Comparison of ENCODE assay signal across 9 mouse cellular contexts in genomic region chr4:22498102-22498957, GRCm38 (mm10). TPM values are rescaled to one million over a fixed set of nuclear protein-coding genes. Genes with fewer than 3 reads are reported as not detected.
A peak's percentile ranks its signal among the peaks of the same experiment; 100 is the strongest.
DNase-seq lines count a peak whose midpoint lies in the region; ATAC-seq and TF ChIP-seq lines count a peak whose summit lies in the region.
"Had no signal": no experiment of that assay in that cellular context is flagged by ENCODE, and none has a peak within 500 bp of the region (broad histone marks: within the 10 kb centered on the region; RNA-seq: fewer than 3 reads in every experiment).

No protein-coding gene starts in this region.

- H3K36me3 ChIP-seq in lung, embryonic 14.5 days (ENCODE audit: insufficient read depth), result no peaks in the 10 kb centered on the region
- no peaks in the 10 kb centered on the region for H3K36me3 ChIP-seq in hindbrain, postnatal 0 days (ENCODE audit: insufficient read depth, low read length)
- no peaks in the 10 kb centered on the region for H3K36me3 ChIP-seq in midbrain, embryonic 16.5 days (ENCODE audit: control insufficient read depth, insufficient read depth, low read length)

- peaks cover 69% of the 10 kb centered on the region for H3K27me3 ChIP-seq in lung, embryonic 14.5 days (ENCODE audit: insufficient read depth, low read length)
- peaks cover 4% of the 10 kb centered on the region; the same call in 1 of the 2 replicates for H3K27me3 ChIP-seq in hindbrain, postnatal 0 days (ENCODE audit: insufficient read depth, low read length)
- no peaks in the 10 kb centered on the region for H3K27me3 ChIP-seq in midbrain, embryonic 16.5 days (ENCODE audit: control insufficient read depth, insufficient read depth, low read depth, low read length)

- no peak overlapping the region for H3K27ac ChIP-seq in lung, embryonic 14.5 days (ENCODE audit: low read depth)
- peak overlapping the region; percentile 83 for H3K27ac ChIP-seq in hindbrain, postnatal 0 days
- peak overlapping the region; percentile 81 for H3K27ac ChIP-seq in midbrain, embryonic 16.5 days (ENCODE audit: low read length)

- WGBS in lung, embryonic 14.5 days, result under 1% methylated on average over 43 of the region's 45 CpGs
- under 1% methylated on average over 45 of the region's 45 CpGs for WGBS in hindbrain, postnatal 0 days
- under 1% methylated on average over 45 of the region's 45 CpGs for WGBS in midbrain, embryonic 16.5 days

- H3K9me3 ChIP-seq in lung, embryonic 14.5 days (ENCODE audit: low read depth, low read length), result no peaks in the 10 kb centered on the region
- H3K9me3 ChIP-seq in hindbrain, postnatal 0 days (ENCODE audit: low read length), result no peaks in the 10 kb centered on the region
- no peaks in the 10 kb centered on the region for H3K9me3 ChIP-seq in midbrain, embryonic 16.5 days (replicated peaks; ENCODE audit: control insufficient read depth, low read length, poor library complexity, severe bottlenecking)

- peak overlapping the region; percentile 45 for H3K4me2 ChIP-seq in lung, embryonic 14.5 days
- H3K4me2 ChIP-seq in hindbrain, postnatal 0 days (ENCODE audit: low read depth, low read length), result peak overlapping the region; percentile 93
- H3K4me2 ChIP-seq in midbrain, embryonic 16.5 days (ENCODE audit: low read length), result peak overlapping the region; percentile 94

- peak overlapping the region; percentile 11 for H3K4me3 ChIP-seq in lung, embryonic 14.5 days (ENCODE audit: low read depth, low read length)
- H3K4me3 ChIP-seq in hindbrain, postnatal 0 days (ENCODE audit: low read length), result peak overlapping the region; percentile 49
- H3K4me3 ChIP-seq in midbrain, embryonic 16.5 days (ENCODE audit: low read depth, low read length), result peak overlapping the region; percentile 58

- no peak for TF ChIP-seq CTCF in lung, embryonic 14.5 days (IDR thresholded peaks at IDR 0.05; ENCODE audit: low read depth)
- TF ChIP-seq CTCF in hindbrain, postnatal 0 days (IDR thresholded peaks at IDR 0.05; ENCODE audit: low read depth), result peak; percentile 41

- DNase-seq in adrenal gland, adult 2 months, result peak; percentile 10
- no peak for DNase-seq in adrenal gland, postnatal 10 days
- DNase-seq in lung, embryonic 14.5 days, result no peak
- DNase-seq in lung, postnatal 10 days, result no peak
- DNase-seq in hindbrain, postnatal 0 days (ENCODE audit: low spot score), result peak; percentile 58
- no peak for DNase-seq in adrenal gland, adult 18-20 months (ENCODE audit: low spot score in 2 of 2)
- DNase-seq in testis, postnatal 14 days (ENCODE audit: low spot score), result no peak

- H3K4me1 ChIP-seq in lung, embryonic 14.5 days (ENCODE audit: insufficient read depth), result 0 out of 2 replicates have a peak, but pooled peaks cover 3% of the 10 kb centered on the region
- no peaks in the 10 kb centered on the region for H3K4me1 ChIP-seq in hindbrain, postnatal 0 days (ENCODE audit: insufficient read depth, low read length)
- H3K4me1 ChIP-seq in midbrain, embryonic 16.5 days (ENCODE audit: control insufficient read depth, insufficient read depth, low read length), result peaks cover 32% of the 10 kb centered on the region

- peak; percentile 47 for ATAC-seq in lung, embryonic 14.5 days (ENCODE audit: insufficient read depth)
- ATAC-seq in hindbrain, postnatal 0 days, result peak; percentile 28; the same call in 1 of the 2 replicates
- peak; percentile 61 for ATAC-seq in midbrain, embryonic 16.5 days

- no peak overlapping the region for H3K9ac ChIP-seq in lung, embryonic 14.5 days
- H3K9ac ChIP-seq in hindbrain, postnatal 0 days (replicated peaks; ENCODE audit: low read length), result peak overlapping the region; percentile 54
- peak overlapping the region; percentile 68 for H3K9ac ChIP-seq in midbrain, embryonic 16.5 days (ENCODE audit: low read depth, low read length)

RNA-seq across cellular contexts. Expression of gene Pou3f2, which starts 10.2 kb away (rescaled TPM):
- total RNA-seq in adrenal gland, adult 2 months (2021), result under 1 TPM in 1 of 2 experiments, not detected in 1; 0.07 TPM
- 0.07 TPM in 1 of 2 replicates, not detected in the other for polyA plus RNA-seq in adrenal gland, adult 2 months (2012; rRNA removed)
- under 1 TPM; 0.09 to 0.21 TPM for total RNA-seq in adrenal gland, postnatal 10 days (2021)
- not detected in 2 replicates for polyA plus RNA-seq in lung, embryonic 14.5 days (2014; fragmentation: Nextera tagmentation; extraction: Ambion mirVana)
- 17.9 and 19.4 TPM in 2 replicates for total RNA-seq in hindbrain, postnatal 0 days (2014; rRNA removed)
- 13.8 and 14.6 TPM in 2 replicates for polyA plus RNA-seq in hindbrain, postnatal 0 days (2015; fragmentation: Nextera tagmentation; extraction: Ambion mirVana)
- 33.4 and 35.5 TPM in 2 replicates for polyA plus RNA-seq in midbrain, embryonic 16.5 days (2015; fragmentation: Nextera tagmentation; extraction: Ambion mirVana)
- under 1 TPM in 1 of 2 experiments, not detected in 1; 0.07 TPM for total RNA-seq in adrenal gland, adult 18-20 months (2021)
- total RNA-seq: neutrophil, adult 5-6 weeks had no signal

Comparison
In these comparisons a context has a peak if more than half of its experiments do, and no peak if none do; other contexts are left out.
1. DNase-seq: peak in adrenal gland, adult 2 months (single experiment) and hindbrain, postnatal 0 days (single experiment); none in adrenal gland, postnatal 10 days (single experiment), lung, embryonic 14.5 days (single experiment), lung, postnatal 10 days (single experiment), adrenal gland, adult 18-20 months (0 of 2) and testis, postnatal 14 days (single experiment).
2. RNA of gene Pou3f2, which starts 10.2 kb away (total RNA-seq): 17.9 to 19.4 TPM in hindbrain, postnatal 0 days; 0.09 to 0.21 TPM in adrenal gland, postnatal 10 days, 0.07 TPM in adrenal gland, adult 2 months and 0.07 TPM in adrenal gland, adult 18-20 months; every median in the first group is over 10 times any median in the second.
3. Peak in every context shown above with its lines, with median percentiles within 50 percentile points of each other: ATAC-seq, H3K4me2 ChIP-seq and H3K4me3 ChIP-seq.